ENCODE assay signal across 9 mouse cellular contexts in the genomic region with DNA sequence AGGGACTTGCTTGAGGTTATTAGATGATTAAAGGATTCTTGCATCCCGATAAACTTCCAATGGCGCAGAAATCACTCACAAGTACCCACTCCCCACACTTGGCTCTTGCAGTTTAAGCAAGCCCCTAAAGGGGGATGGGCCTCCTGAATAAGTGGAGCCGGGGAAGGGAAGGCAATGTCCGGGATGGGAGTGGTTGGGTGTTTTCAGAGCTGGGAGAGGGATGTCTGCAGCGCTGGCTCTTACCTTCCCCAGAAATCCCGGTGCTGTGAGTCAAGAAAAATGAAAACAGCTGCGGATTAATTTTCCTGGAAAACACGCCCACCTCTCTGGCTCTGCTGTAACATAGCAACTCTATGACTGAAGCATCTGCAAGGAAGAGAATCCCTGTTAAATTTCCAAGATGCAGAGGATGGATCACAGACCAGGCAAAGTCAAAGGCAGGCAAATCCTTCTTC. TPM values are rescaled to one million over a fixed set of nuclear protein-coding genes. Genes with fewer than 3 reads are reported as not detected.
DNase-seq lines count a peak whose midpoint lies in the region; ATAC-seq and TF ChIP-seq lines count a peak whose summit lies in the region.
"Had no signal": no experiment of that assay in that cellular context is flagged by ENCODE, and none has a peak within 500 bp of the region (broad histone marks: within the 10 kb centered on the region; RNA-seq: fewer than 3 reads in every experiment).

AW551984 (minus strand) TSS at position 405 of the 455 bp plus-strand sequence.

- ATAC-seq in lung, postnatal 0 days: no peak
- no peak for ATAC-seq in liver, embryonic 15.5 days (ENCODE audit: insufficient read depth)
- peak; percentile 62; the same call in 1 of the 2 replicates for ATAC-seq in stomach, embryonic 15.5 days (ENCODE audit: insufficient read depth, low FRiP score, low read depth)

- no peaks in the 10 kb centered on the region for H3K36me3 ChIP-seq in lung, postnatal 0 days (ENCODE audit: insufficient read depth, low read length)
- no peaks in the 10 kb centered on the region for H3K36me3 ChIP-seq in liver, embryonic 15.5 days (replicated peaks)
- no peaks in the 10 kb centered on the region for H3K36me3 ChIP-seq in stomach, embryonic 15.5 days

- no peaks in the 10 kb centered on the region for H3K9me3 ChIP-seq in lung, postnatal 0 days (ENCODE audit: low read length)
- H3K9me3 ChIP-seq in liver, embryonic 15.5 days (replicated peaks): no peaks in the 10 kb centered on the region
- H3K9me3 ChIP-seq in stomach, embryonic 15.5 days: no peaks in the 10 kb centered on the region

- no peak for TF ChIP-seq EP300 in lung, postnatal 0 days (IDR thresholded peaks at IDR 0.05)

- H3K9ac ChIP-seq in lung, postnatal 0 days (replicated peaks; ENCODE audit: low read depth): no peak within 1 kb of the TSS
- no peak within 1 kb of the TSS for H3K9ac ChIP-seq in liver, embryonic 15.5 days
- H3K9ac ChIP-seq in stomach, embryonic 15.5 days: 0 out of 2 replicates have a peak within 1 kb of the TSS, but pooled peaks have one; percentile 25

- 3% methylated on average over 8 of the region's 8 CpGs for WGBS in lung, postnatal 0 days
- under 1% methylated on average over 8 of the region's 8 CpGs for WGBS in liver, embryonic 15.5 days (ENCODE audit: insufficient replicate concordance)
- 0% methylated on average over 8 of the region's 8 CpGs for WGBS in stomach, embryonic 15.5 days

- no peak for DNase-seq in adrenal gland, adult 2 months
- no peak for DNase-seq in adrenal gland, postnatal 36 days
- no peak for DNase-seq in lung, postnatal 0 days (ENCODE audit: low spot score)
- DNase-seq in lung, adult 18-20 months: no peak
- peak; percentile 9 to 16 for DNase-seq in heart, postnatal 10 days
- no peak for DNase-seq in frontal cortex, postnatal 10 days (ENCODE audit: low spot score in 2 of 2)

- no peak within 1 kb of the TSS for H3K27ac ChIP-seq in lung, postnatal 0 days (ENCODE audit: low read length)
- no peak within 1 kb of the TSS for H3K27ac ChIP-seq in liver, embryonic 15.5 days (replicated peaks)
- H3K27ac ChIP-seq in stomach, embryonic 15.5 days: peak within 1 kb of the TSS; percentile 40; the same call in 1 of the 2 replicates

- no peaks in the 10 kb centered on the region for H3K27me3 ChIP-seq in lung, postnatal 0 days (replicated peaks; ENCODE audit: insufficient read depth, low read length)
- peaks cover 17% of the 10 kb centered on the region for H3K27me3 ChIP-seq in liver, embryonic 15.5 days
- H3K27me3 ChIP-seq in stomach, embryonic 15.5 days (replicated peaks): no peaks in the 10 kb centered on the region

- intact Hi-C loops in heart, postnatal 10 days (cut with DNase I): no loop called here

- 0 out of 2 replicates have a peak, but pooled peaks cover 5% of the 10 kb centered on the region for H3K4me1 ChIP-seq in lung, postnatal 0 days (ENCODE audit: insufficient read depth, low read depth, low read length)
- no peaks in the 10 kb centered on the region for H3K4me1 ChIP-seq in liver, embryonic 15.5 days (replicated peaks)
- H3K4me1 ChIP-seq in stomach, embryonic 15.5 days: no peaks in the 10 kb centered on the region

- no peak for TF ChIP-seq CTCF in lung, postnatal 0 days (IDR thresholded peaks at IDR 0.05)

- H3K4me2 ChIP-seq in lung, postnatal 0 days (replicated peaks; ENCODE audit: low read depth, low read length): peak within 1 kb of the TSS; percentile 48
- 0 out of 2 replicates have a peak within 1 kb of the TSS, but pooled peaks have one; percentile 5 for H3K4me2 ChIP-seq in liver, embryonic 15.5 days
- H3K4me2 ChIP-seq in stomach, embryonic 15.5 days: peak within 1 kb of the TSS; percentile 78

- peak within 1 kb of the TSS; percentile 20; the same call in 1 of the 2 replicates for H3K4me3 ChIP-seq in lung, postnatal 0 days (ENCODE audit: low read depth, low read length)
- H3K4me3 ChIP-seq in liver, embryonic 15.5 days (replicated peaks): no peak within 1 kb of the TSS
- H3K4me3 ChIP-seq in stomach, embryonic 15.5 days (replicated peaks): peak within 1 kb of the TSS; percentile 43
- H3K4me3 ChIP-seq: erythroblast, embryonic 14.5 days had no signal

RNA-seq across cellular contexts. Expression of gene AW551984, which starts in this region (rescaled TPM):
- 10 to 100 TPM in 1 of 2 experiments, 1 to 10 TPM in 1; 9.0 to 12.1 TPM for total RNA-seq in adrenal gland, adult 2 months (2021)
- polyA plus RNA-seq in adrenal gland, adult 2 months (2012; rRNA removed): 9.0 and 15.0 TPM in 2 replicates
- total RNA-seq in adrenal gland, postnatal 36 days (2021): 1 to 10 TPM; 6.6 to 7.9 TPM
- polyA plus RNA-seq in lung, postnatal 0 days (2015; fragmentation: Nextera tagmentation; extraction: Ambion mirVana): 1.4 and 1.7 TPM in 2 replicates
- total RNA-seq in heart, postnatal 10 days (2021): 1 to 10 TPM; 2.3 to 3.8 TPM
- 3.2 and 4.6 TPM in 2 replicates for polyA plus RNA-seq in liver, embryonic 15.5 days (2015; fragmentation: Nextera tagmentation; extraction: Ambion mirVana)
- 25.7 and 28.1 TPM in 2 replicates for polyA plus RNA-seq in stomach, embryonic 15.5 days (2015; fragmentation: Nextera tagmentation; extraction: Ambion mirVana)
- polyA plus RNA-seq: erythroblast, embryonic 14.5 days had no signal

Comparison
In these comparisons a context has a peak if more than half of its experiments do, and no peak if none do; other contexts are left out.
1. DNase-seq: peak in heart, postnatal 10 days (2 of 2); none in adrenal gland, adult 2 months (single experiment), adrenal gland, postnatal 36 days (0 of 2), lung, postnatal 0 days (single experiment), lung, adult 18-20 months (0 of 2) and frontal cortex, postnatal 10 days (0 of 2).
2. H3K4me2 ChIP-seq: peak in every context shown above with its lines; median percentile 78 in stomach, embryonic 15.5 days; 48 in lung, postnatal 0 days; 5 in liver, embryonic 15.5 days.